Mouse (Mus musculus): ENCODE results near the gene Gtpbp10. TPM values are rescaled to one million over a fixed set of nuclear protein-coding genes. Genes with fewer than 3 reads are reported as not detected.

Gtpbp10 gene
- polyA plus RNA-seq, 1 experiment from 2014 or later, result 32.8 TPM

Other genes with a start within 250 kb of the Gtpbp10 start
- gene Cdk14, start 139.2 kb downstream of the Gtpbp10 start, polyA plus RNA-seq (2014; fragmentation: Nextera tagmentation; extraction: Ambion mirVana), result 26.6 and 34.8 TPM in 2 replicates
- not detected in 2 replicates for gene 1700015F17Rik, start 80.4 kb downstream of the Gtpbp10 start, polyA plus RNA-seq (2014; fragmentation: Nextera tagmentation; extraction: Ambion mirVana)
- 16.4 and 17.6 TPM in 2 replicates for gene Cldn12, start 44.6 kb downstream of the Gtpbp10 start, polyA plus RNA-seq (2014; fragmentation: Nextera tagmentation; extraction: Ambion mirVana)
- gene Gm8773, start 14.3 kb upstream of the Gtpbp10 start, polyA plus RNA-seq (2014; fragmentation: Nextera tagmentation; extraction: Ambion mirVana), result 11.3 TPM in 2 replicates
- gene Cfap69, start 104.7 kb upstream of the Gtpbp10 start, polyA plus RNA-seq (2014; fragmentation: Nextera tagmentation; extraction: Ambion mirVana), result 5.6 and 8.9 TPM in 2 replicates
- 4.3 TPM in 2 replicates for gene Steap2, start 135.0 kb upstream of the Gtpbp10 start, polyA plus RNA-seq (2014; fragmentation: Nextera tagmentation; extraction: Ambion mirVana)
- gene Steap1, start 189.8 kb upstream of the Gtpbp10 start, polyA plus RNA-seq (2014; fragmentation: Nextera tagmentation; extraction: Ambion mirVana), result 2.6 and 2.9 TPM in 2 replicates